Mouse (Mus musculus) intestine, postnatal 0 days (tissue): ENCODE data around the gene Khdrbs2. TPM values are rescaled to one million over a fixed set of nuclear protein-coding genes. Genes with fewer than 3 reads are reported as not detected.
A peak's percentile ranks its signal among the peaks of the same experiment; 100 is the strongest.
"Not testable (repeated sequence)": the region's sequence is repeated elsewhere in the genome, so short reads cannot be mapped to it uniquely, and the experiment has no call there.

Experiments used
- ATAC-seq: fragments of 200-750 bp; cut with Nextera tagmentation; 2 replicates; pipeline ENCODE4 v1.8.0; 2017; ENCODE audit warnings: mild to moderate bottlenecking, moderate TSS enrichment, moderate library complexity
- H3K27ac ChIP-seq: fragments of 300-500 bp; sonication (generic); 2 replicates; pipeline ENCODE4 v1.5.1; 2014; ENCODE audit warnings: mild to moderate bottlenecking, low read depth, low read length, moderate library complexity
- H3K27me3 ChIP-seq: fragments of 300-500 bp; sonication (generic); replicated peaks from 2 replicates; pipeline ENCODE4 v1.6.1; 2014; ENCODE audit warnings: low read length, mixed read lengths; ENCODE audit not compliant: control insufficient read depth, insufficient read depth
- H3K36me3 ChIP-seq: fragments of 300-500 bp; sonication (generic); 2 replicates; pipeline ENCODE4 v1.6.1; 2014; ENCODE audit warnings: mild to moderate bottlenecking, moderate library complexity; ENCODE audit not compliant: control insufficient read depth, insufficient read depth
- H3K4me1 ChIP-seq: fragments of 300-500 bp; sonication (generic); replicated peaks from 2 replicates; pipeline ENCODE4 v1.6.1; 2014; ENCODE audit warnings: antibody characterized with exemption, low read length, mixed read lengths; ENCODE audit not compliant: control insufficient read depth, insufficient read depth
- H3K4me2 ChIP-seq: fragments of 300-500 bp; sonication (generic); replicated peaks from 2 replicates; pipeline ENCODE4 v1.6.1; 2014; ENCODE audit warnings: low read depth, mild to moderate bottlenecking, moderate library complexity
- H3K4me3 ChIP-seq: fragments of 300-500 bp; sonication (generic); 2 replicates; pipeline ENCODE4 v1.5.1; 2014; ENCODE audit warnings: low read depth, low read length
- H3K9ac ChIP-seq: fragments of 300-500 bp; sonication (generic); 2 replicates; pipeline ENCODE4 v1.6.1; 2014; ENCODE audit warnings: mild to moderate bottlenecking, low read depth, low read length
- H3K9me3 ChIP-seq: fragments of 300-500 bp; sonication (generic); 2 replicates; pipeline ENCODE4 v1.6.1; 2016; ENCODE audit warnings: mixed run types; ENCODE audit not compliant: control insufficient read depth
- CTCF ChIP-seq: sonication (generic); IDR thresholded peaks from 2 replicates; pipeline ENCODE4 v1.5.1; 2016; ENCODE audit warnings: low read depth, mild to moderate bottlenecking, control low read depth, antibody characterized with exemption, moderate library complexity
- WGBS: fragments of 180-500 bp; shearing (Covaris S2); extraction: QIAGEN DNeasy Blood & Tissue Kit; methylation state at CpG from one replicate; pipeline ENCODE4 v1.1.7; 2014; 5-methylcytosine and 5-hydroxymethylcytosine counted together
- polyA plus RNA-seq: library from polyadenylated mRNA; unstranded; fragments of >200 nt; fragmentation: Nextera tagmentation; extraction: Ambion mirVana; gene quantifications from 2 replicates; pipeline ENCODE4 v1.2.1, GENCODE M21; 2015

Gene Khdrbs2
- polyA plus RNA-seq, 1 experiment from 2014 or later, result 1.6 TPM

GRCm38 (mm10) chr1:32487944-32488343 lies 315.4 kb downstream of the Khdrbs2 start:
- Histone ChIP-seq H3K4me1 (no peaks in the 10 kb centered on the region), H3K9me3 (no peaks in the 10 kb centered on the region), H3K36me3 (no peaks in the 10 kb centered on the region), H3K9ac (no peak overlapping the region), H3K27me3 (no peaks in the 10 kb centered on the region), H3K4me2 (no peak overlapping the region), H3K4me3 (no peak overlapping the region), H3K27ac (no peak overlapping the region)
- WGBS, result 71% methylated on average over 2 of the region's 2 CpGs
- no peak for ATAC-seq
- TF ChIP-seq CTCF, result no peak

DNA sequence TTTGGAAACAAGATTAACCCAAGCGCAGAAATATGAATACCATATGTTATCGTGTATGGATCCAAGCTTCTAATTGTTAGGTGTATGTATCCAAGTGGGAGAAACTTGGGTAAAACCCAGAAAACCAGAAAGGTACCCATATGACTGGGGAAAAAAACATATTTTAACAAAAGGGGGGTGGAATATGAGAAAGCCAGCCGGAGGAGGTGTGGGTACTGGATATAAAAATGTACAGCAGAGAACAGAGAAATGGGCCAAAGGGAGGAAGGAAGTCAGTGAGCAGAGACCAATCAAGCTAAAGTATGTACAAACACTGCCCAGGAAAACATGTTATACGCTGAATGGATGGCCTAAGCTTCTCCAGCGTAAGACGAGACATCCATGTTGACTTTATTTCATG lies 330.9 kb downstream of the Khdrbs2 start:
- no peaks in the 10 kb centered on the region for H3K27me3 ChIP-seq
- H3K4me2 ChIP-seq, result no peak overlapping the region
- H3K4me1 ChIP-seq, result no peaks in the 10 kb centered on the region
- WGBS, result 91% methylated on average over 6 of the region's 6 CpGs
- no peak overlapping the region for H3K27ac ChIP-seq
- H3K9me3 ChIP-seq, result no peaks in the 10 kb centered on the region
- H3K36me3 ChIP-seq, result no peaks in the 10 kb centered on the region
- no peak for ATAC-seq
- H3K4me3 ChIP-seq, result no peak overlapping the region
- no peak for TF ChIP-seq CTCF
- H3K9ac ChIP-seq, result no peak overlapping the region

DNA sequence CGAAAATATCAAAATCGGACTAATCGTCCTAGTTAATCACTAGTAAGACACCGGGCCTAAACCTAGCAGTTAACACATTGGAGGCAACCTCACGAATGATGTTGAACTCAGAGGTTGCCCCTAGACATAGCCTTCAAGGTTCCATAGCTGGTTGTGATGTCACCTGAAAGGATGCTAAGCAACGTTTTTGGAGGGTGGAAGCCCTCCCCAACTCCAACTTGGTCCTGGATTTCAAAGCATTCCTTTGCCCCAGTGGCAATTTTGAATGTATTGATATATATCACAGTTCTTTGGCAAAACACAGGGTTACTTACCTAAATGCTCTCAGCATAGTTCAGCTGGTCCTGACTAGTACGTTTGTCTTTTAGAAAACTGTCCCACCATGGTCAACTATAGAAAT lies 374.7 kb downstream of the Khdrbs2 start, which contains the start of gene Gm5415:
Gene Gm5415 (minus strand): TSS at position 101 of the 400 bp plus-strand sequence.
- H3K4me3 ChIP-seq, H3K36me3 ChIP-seq, H3K27ac ChIP-seq, H3K4me1 ChIP-seq, ATAC-seq, H3K9ac ChIP-seq, H3K27me3 ChIP-seq, H3K4me2 ChIP-seq, H3K9me3 ChIP-seq: not testable (repeated sequence)
- WGBS, result 71% methylated on average over 2 of the region's 7 CpGs

- no peak overlapping the region for H3K4me3 ChIP-seq
- ATAC-seq, result no peak
- 86% methylated on average over 3 of the region's 3 CpGs for WGBS
Observed at GRCm38 (mm10) chr1:32553459-32553858, 380.9 kb downstream of the Khdrbs2 start.

GRCm38 (mm10) chr1:32553925-32554324 lies 381.4 kb downstream of the Khdrbs2 start:
- Histone ChIP-seq H3K9ac (no peak overlapping the region), H3K4me1 (no peaks in the 10 kb centered on the region), H3K4me2 (no peak overlapping the region), H3K36me3 (no peaks in the 10 kb centered on the region), H3K9me3 (no peaks in the 10 kb centered on the region), H3K27me3 (no peaks in the 10 kb centered on the region), H3K27ac (no peak overlapping the region), H3K4me3 (no peak overlapping the region)
- ATAC-seq, result no peak
- TF ChIP-seq CTCF, result peak; percentile 36
- 47% methylated on average over 4 of the region's 4 CpGs for WGBS

More at GRCm38 (mm10) chr1:32553459-32553858, 380.9 kb downstream of the Khdrbs2 start:
- TF ChIP-seq CTCF, result no peak
- no peaks in the 10 kb centered on the region for H3K27me3 ChIP-seq
- H3K4me2 ChIP-seq, result no peak overlapping the region
- no peak overlapping the region for H3K27ac ChIP-seq
- H3K9me3 ChIP-seq, result no peaks in the 10 kb centered on the region
- H3K4me1 ChIP-seq, result no peaks in the 10 kb centered on the region
- no peaks in the 10 kb centered on the region for H3K36me3 ChIP-seq
- no peak overlapping the region for H3K9ac ChIP-seq

DNA sequence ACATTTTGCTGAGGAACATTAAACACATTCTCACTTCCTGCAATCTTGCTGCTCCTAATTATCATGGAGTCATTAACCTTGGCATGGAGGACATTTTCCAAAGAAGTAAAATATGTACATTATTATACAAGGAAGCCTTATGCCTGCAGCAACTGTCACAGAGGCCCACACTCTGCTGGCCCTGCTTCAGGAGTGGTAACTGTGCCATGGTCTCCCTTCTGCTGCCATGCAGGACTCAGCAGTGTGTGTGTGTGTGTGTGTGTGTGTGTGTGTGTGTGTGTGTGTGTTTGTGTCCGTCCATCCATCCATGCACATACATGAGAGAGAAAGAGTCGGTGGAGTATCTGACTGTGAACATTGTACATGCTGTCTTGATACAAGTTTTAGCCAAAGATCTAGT lies 396.4 kb downstream of the Khdrbs2 start:
- Histone ChIP-seq H3K27ac (no peak overlapping the region), H3K4me2 (no peak overlapping the region), H3K36me3 (no peaks in the 10 kb centered on the region), H3K9me3 (no peaks in the 10 kb centered on the region), H3K4me1 (no peaks in the 10 kb centered on the region), H3K4me3 (no peak overlapping the region), H3K27me3 (no peaks in the 10 kb centered on the region), H3K9ac (no peak overlapping the region)
- WGBS, result 94% methylated on average over 2 of the region's 2 CpGs
- ATAC-seq, result no peak
- TF ChIP-seq CTCF, result no peak

GRCm38 (mm10) chr1:32626060-32626459 lies 453.5 kb downstream of the Khdrbs2 start:
- 89% methylated on average over 1 of the region's 1 CpGs for WGBS
- H3K9ac ChIP-seq, result no peak overlapping the region
- no peaks in the 10 kb centered on the region for H3K36me3 ChIP-seq
- H3K9me3 ChIP-seq, result no peaks in the 10 kb centered on the region
- TF ChIP-seq CTCF, result no peak
- no peak overlapping the region for H3K4me3 ChIP-seq
- H3K27ac ChIP-seq, result no peak overlapping the region
- no peak for ATAC-seq
- no peaks in the 10 kb centered on the region for H3K4me1 ChIP-seq
- no peaks in the 10 kb centered on the region for H3K27me3 ChIP-seq
- H3K4me2 ChIP-seq, result no peak overlapping the region
